Mouse (Mus musculus): ENCODE results near the gene Epor. TPM values are rescaled to one million over a fixed set of nuclear protein-coding genes. Genes with fewer than 3 reads are reported as not detected.

Epor gene
- total RNA-seq, 2 experiments from 2014 or later: 1.7 to 2.1 TPM

GRCm38 (mm10) chr9:21962416-21963059, 768 bp downstream of the Epor start:
- DNase-seq: peak; percentile 66

- DNase-seq: no peak
These were observed 1.3 kb downstream of the Epor start for GRCm38 (mm10) chr9:21962010-21962409.

- no peak for DNase-seq
These were observed 1.8 kb downstream of the Epor start for GRCm38 (mm10) chr9:21961366-21961980.

- peak; percentile 30 for DNase-seq
These were observed 2.6 kb downstream of the Epor start for GRCm38 (mm10) chr9:21960558-21961208.

GRCm38 (mm10) chr9:21960135-21960534, 3.2 kb downstream of the Epor start:
- no peak for DNase-seq

- no peak for DNase-seq
These were observed 4.1 kb downstream of the Epor start for GRCm38 (mm10) chr9:21959244-21959643.

GRCm38 (mm10) chr9:21958372-21958771, 4.9 kb downstream of the Epor start:
- no peak for DNase-seq

GRCm38 (mm10) chr9:21955570-21956281, 7.6 kb downstream of the Epor start, which contains the start of gene Swsap1:
TSS of gene Swsap1 (plus strand) at chr9:21955755.
- peak; percentile 99 for DNase-seq

GRCm38 (mm10) chr9:21955225-21955569, 8.1 kb downstream of the Epor start:
- no peak for DNase-seq

- DNase-seq: no peak
These were observed 8.7 kb downstream of the Epor start for GRCm38 (mm10) chr9:21954635-21955034.

GRCm38 (mm10) chr9:21953600-21953999, 9.7 kb downstream of the Epor start:
- no peak for DNase-seq

- no peak for DNase-seq
These were observed 11.3 kb downstream of the Epor start for GRCm38 (mm10) chr9:21951977-21952376.

GRCm38 (mm10) chr9:21950322-21950721, 13.0 kb downstream of the Epor start:
- peak; percentile 87 for DNase-seq

GRCm38 (mm10) chr9:21948790-21949189, 14.5 kb downstream of the Epor start:
- DNase-seq: no peak

GRCm38 (mm10) chr9:21948146-21948545, 15.2 kb downstream of the Epor start:
- DNase-seq: no peak

- no peak for DNase-seq
These were observed 15.7 kb downstream of the Epor start for GRCm38 (mm10) chr9:21947540-21948130.

GRCm38 (mm10) chr9:21944267-21944666, 19.0 kb downstream of the Epor start:
- no peak for DNase-seq

- no peak for DNase-seq
These were observed 19.7 kb downstream of the Epor start for GRCm38 (mm10) chr9:21943638-21944037.

- DNase-seq: no peak
These were observed 20.3 kb downstream of the Epor start for GRCm38 (mm10) chr9:21943046-21943445.

GRCm38 (mm10) chr9:21938234-21938855, 25.0 kb downstream of the Epor start:
- no peak for DNase-seq

GRCm38 (mm10) chr9:21937711-21938175, 25.6 kb downstream of the Epor start:
- no peak for DNase-seq
